Mouse (Mus musculus) spleen, adult 2 months (tissue): ENCODE results near the gene Gnai1.

Experiments used
- CTCF ChIP-seq: fragments of 200-500 bp; IDR thresholded peaks from 2 replicates; pipeline ENCODE4 v1.5.1; 2011; ENCODE audit warnings: mild to moderate bottlenecking, inconsistent platforms; ENCODE audit not compliant: insufficient read depth, insufficient read length, insufficient replicate concordance; ENCODE audit errors: extremely low read depth
- POLR2A ChIP-seq: fragments of 200-500 bp; IDR thresholded peaks from 2 replicates; pipeline ENCODE4 v1.6.1; 2011; ENCODE audit warnings: low read depth, low read length, inconsistent platforms

- TF ChIP-seq CTCF (no peak), POLR2A (no peak)
Observed at GRCm38 (mm10) chr5:18217856-18218255, 142.3 kb downstream of the Gnai1 start.
